Mouse (Mus musculus): ENCODE measurements around the gene Spta1.

Gene Spta1

GRCm38 (mm10) chr1:174267816-174268215 lies 95.2 kb downstream of the Spta1 start:
- DNase-seq (ENCODE audit: low spot score): no peak

- DNase-seq (ENCODE audit: low spot score): no peak
Measured at GRCm38 (mm10) chr1:174269162-174269561, 96.6 kb downstream of the Spta1 start.

DNA sequence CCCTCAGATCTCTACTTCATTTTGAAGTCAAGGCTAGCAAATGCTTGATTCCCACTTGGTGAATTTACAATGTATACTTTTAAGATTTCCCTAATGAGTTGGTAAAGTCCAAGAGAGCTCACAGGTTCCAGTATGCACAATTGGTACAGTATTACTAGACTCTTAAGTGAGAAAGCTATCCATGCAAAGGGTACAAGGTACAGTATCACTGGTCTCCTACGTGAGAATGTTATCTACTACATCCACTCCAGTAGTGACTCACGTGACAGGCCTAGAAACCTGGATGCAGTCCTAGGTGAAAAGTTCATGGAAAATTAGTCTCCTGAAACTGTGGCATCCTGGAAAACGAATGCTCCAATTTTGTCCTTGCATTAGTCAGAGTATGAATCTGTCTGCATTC lies 98.1 kb downstream of the Spta1 start:
- no peak for DNase-seq (ENCODE audit: low spot score)
